Mouse (Mus musculus) kidney, adult 2 months (tissue): ENCODE results near the gene Limch1. TPM values are rescaled to one million over a fixed set of nuclear protein-coding genes. Genes with fewer than 3 reads are reported as not detected.

Experiments used
- DNase-seq: peaks from one replicate; pipeline ENCODE4 v3.0.0; 2021
- H3K27ac ChIP-seq: fragments of 200-500 bp; 2 replicates; pipeline ENCODE4 v1.5.1; 2012; ENCODE audit warnings: low read depth, low read length, control low read depth, inconsistent platforms; ENCODE audit not compliant: insufficient read depth
- H3K27me3 ChIP-seq: fragments of 200-500 bp; replicated peaks from 2 replicates; pipeline ENCODE4 v1.6.1; 2012; ENCODE audit warnings: mild to moderate bottlenecking, moderate library complexity, low read length, inconsistent platforms; ENCODE audit not compliant: control insufficient read depth, insufficient read depth
- H3K36me3 ChIP-seq: fragments of 200-500 bp; 2 replicates; pipeline ENCODE4 v1.6.1; 2012; ENCODE audit warnings: mild to moderate bottlenecking, moderate library complexity, low read length, inconsistent platforms; ENCODE audit not compliant: control insufficient read depth, insufficient read depth
- H3K4me1 ChIP-seq: fragments of 200-500 bp; 2 replicates; pipeline ENCODE4 v1.6.1; 2011; ENCODE audit warnings: low read length; ENCODE audit not compliant: control insufficient read depth, insufficient read depth
- H3K4me3 ChIP-seq: fragments of 200-500 bp; 2 replicates; pipeline ENCODE4 v1.5.1; 2011; ENCODE audit warnings: mild to moderate bottlenecking, low read depth, low read length, control low read depth; ENCODE audit not compliant: insufficient read depth
- CTCF ChIP-seq: fragments of 200-500 bp; conservative IDR thresholded peaks from 2 replicates; pipeline ENCODE4 v1.5.1; 2011; ENCODE audit warnings: low read depth, mild to moderate bottlenecking, control low read depth, low read length, moderate library complexity, mixed read lengths; ENCODE audit not compliant: insufficient read depth, insufficient read length
- POLR2A ChIP-seq: fragments of 200-500 bp; IDR thresholded peaks from one replicate; pipeline ENCODE4 v1.6.1; 2011; ENCODE audit warnings: low read depth, low read length, control low read depth
- WGBS: fragments of 180-500 bp; shearing (Covaris S2); methylation state at CpG from one replicate; pipeline ENCODE4 v1.1.7; 2018; 5-methylcytosine and 5-hydroxymethylcytosine counted together
- polyA plus RNA-seq: library from polyadenylated mRNA; depleted of rRNA; stranded (reverse); fragments of >200 nt; gene quantifications from 2 replicates; pipeline ENCODE4 v1.2.3, GENCODE M21; 2012

The Limch1 gene
- polyA plus RNA-seq, 1 experiment, result 27.0 TPM

DNA sequence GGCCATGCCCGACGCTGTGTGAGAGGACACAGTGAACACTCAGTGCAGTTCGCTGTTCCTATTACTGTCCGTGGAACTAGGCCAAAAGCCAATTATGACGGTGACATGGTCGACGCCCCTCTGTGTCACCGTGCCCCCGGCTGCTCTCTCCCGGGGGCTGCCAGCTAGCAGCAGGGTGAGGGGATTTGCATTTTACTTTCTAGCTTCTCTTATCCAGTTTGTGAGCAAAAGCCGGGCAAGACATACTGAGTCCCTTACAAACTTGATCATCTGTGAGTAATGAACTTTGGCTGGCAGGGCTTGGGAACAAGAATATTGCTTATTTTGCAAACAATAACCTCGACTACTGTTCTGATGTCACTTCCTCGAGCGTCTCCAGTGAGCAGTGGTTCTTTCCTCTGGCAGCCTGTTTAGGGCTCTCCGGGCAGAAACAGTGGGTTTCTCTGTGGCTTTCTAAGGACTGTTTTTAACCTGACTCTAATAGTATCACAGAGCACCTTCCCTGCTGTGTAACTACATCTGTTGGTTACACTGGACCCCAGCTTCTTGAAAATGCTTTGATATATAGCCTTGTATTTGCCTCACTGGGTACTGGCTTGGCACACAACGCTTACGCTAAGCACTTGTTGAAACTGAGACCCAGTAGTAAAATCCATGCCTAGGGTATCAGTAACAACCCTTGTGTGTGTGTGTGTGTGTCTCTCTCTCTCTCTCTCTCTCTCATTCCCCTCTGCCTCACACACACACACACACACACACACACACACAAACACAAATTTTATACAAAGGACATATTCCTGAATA, 115.8 kb downstream of the Limch1 start:
- peak; percentile 46 for DNase-seq

DNA sequence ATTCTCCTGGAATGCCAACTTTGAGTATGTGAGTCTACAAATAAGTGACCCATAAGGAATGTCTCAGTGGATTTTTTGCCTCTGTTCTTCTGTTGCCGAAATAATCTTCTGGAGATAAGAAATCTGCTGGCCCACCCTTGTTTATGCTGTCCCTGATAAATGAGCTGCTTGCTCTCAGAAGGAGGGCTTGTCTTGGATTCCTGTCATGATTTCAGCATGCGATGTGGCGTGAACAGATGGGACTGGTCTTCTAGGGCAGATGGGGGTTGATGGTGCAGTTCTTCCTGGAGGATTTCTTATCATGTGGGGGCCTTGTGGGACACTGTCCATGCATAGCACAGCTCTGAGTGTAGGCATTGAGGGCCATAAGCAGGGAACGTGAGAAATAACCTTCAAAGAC, 116.5 kb downstream of the Limch1 start:
- no peaks in the 10 kb centered on the region for H3K27me3 ChIP-seq
- H3K36me3 ChIP-seq, result no peaks in the 10 kb centered on the region
- H3K4me3 ChIP-seq, result no peak overlapping the region
- H3K27ac ChIP-seq, result no peak overlapping the region
- TF ChIP-seq POLR2A (no peak), CTCF (no peak)
- H3K4me1 ChIP-seq, result peaks cover 11% of the 10 kb centered on the region; the same call in 1 of the 2 replicates
- no peak for DNase-seq
- WGBS, result 61% methylated on average over 4 of the region's 4 CpGs

More for the DNA sequence above, 115.8 kb downstream of the Limch1 start:
- Histone ChIP-seq H3K4me1 (peaks cover 16% of the 10 kb centered on the region), H3K4me3 (no peak overlapping the region), H3K27me3 (no peaks in the 10 kb centered on the region), H3K27ac (peak overlapping the region; percentile 53; the same call in 1 of the 2 replicates), H3K36me3 (no peaks in the 10 kb centered on the region)
- 32% methylated on average over 17 of the region's 17 CpGs for WGBS
- no peak for TF ChIP-seq CTCF
- TF ChIP-seq POLR2A, result no peak

DNA sequence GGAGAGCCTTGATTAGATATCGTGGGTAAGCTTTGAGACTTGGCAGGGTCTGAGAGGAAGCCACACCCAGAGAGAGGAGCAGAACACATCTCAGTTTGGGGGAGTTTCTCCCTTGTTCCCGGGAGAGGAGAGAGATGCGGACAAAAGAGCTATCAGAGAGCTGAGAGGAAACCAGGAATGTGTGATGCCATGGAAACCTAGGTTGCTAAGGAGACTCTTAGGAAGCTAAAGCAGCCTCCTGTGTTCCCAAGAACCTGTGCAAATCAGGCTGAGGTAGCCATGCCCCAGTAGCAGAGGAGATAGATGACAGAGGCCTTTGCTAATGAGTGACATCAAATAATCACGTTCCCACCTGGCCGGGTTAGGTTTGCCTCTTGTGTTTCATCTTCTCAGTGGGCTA, 119.6 kb downstream of the Limch1 start:
- no peaks in the 10 kb centered on the region for H3K36me3 ChIP-seq
- no peaks in the 10 kb centered on the region for H3K27me3 ChIP-seq
- WGBS, result 73% methylated on average over 5 of the region's 5 CpGs
- no peak for DNase-seq
- H3K27ac ChIP-seq, result no peak overlapping the region
- H3K4me1 ChIP-seq, result peaks cover 6% of the 10 kb centered on the region; the same call in 1 of the 2 replicates
- H3K4me3 ChIP-seq, result no peak overlapping the region
- no peak for TF ChIP-seq CTCF
- no peak for TF ChIP-seq POLR2A

DNA sequence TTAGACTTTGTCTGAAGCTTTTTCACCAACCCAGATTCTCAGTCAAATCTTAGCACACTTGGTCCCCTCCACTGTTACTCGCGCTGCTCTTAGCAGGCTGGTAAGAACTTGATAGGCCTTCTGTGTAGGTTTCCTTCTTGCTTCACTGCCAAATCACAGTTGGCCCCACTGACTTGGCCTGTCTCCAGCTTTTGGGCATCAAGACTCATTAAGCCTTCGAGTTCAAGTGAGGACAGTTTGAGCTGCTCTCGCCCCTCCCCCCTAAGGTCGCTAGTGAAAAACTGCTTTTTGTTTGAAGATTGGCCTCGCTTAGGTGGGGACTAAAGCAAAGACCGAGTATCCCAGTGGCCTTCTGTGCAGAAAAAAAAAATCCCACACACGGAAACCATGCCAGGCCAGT, 120.4 kb downstream of the Limch1 start:
- TF ChIP-seq POLR2A (no peak), CTCF (no peak)
- H3K4me3 ChIP-seq, result no peak overlapping the region
- no peaks in the 10 kb centered on the region for H3K36me3 ChIP-seq
- WGBS, result 46% methylated on average over 8 of the region's 8 CpGs
- H3K27me3 ChIP-seq, result no peaks in the 10 kb centered on the region
- peaks cover 5% of the 10 kb centered on the region; the same call in 1 of the 2 replicates for H3K4me1 ChIP-seq
- no peak overlapping the region for H3K27ac ChIP-seq
- DNase-seq, result peak; percentile 67

DNA sequence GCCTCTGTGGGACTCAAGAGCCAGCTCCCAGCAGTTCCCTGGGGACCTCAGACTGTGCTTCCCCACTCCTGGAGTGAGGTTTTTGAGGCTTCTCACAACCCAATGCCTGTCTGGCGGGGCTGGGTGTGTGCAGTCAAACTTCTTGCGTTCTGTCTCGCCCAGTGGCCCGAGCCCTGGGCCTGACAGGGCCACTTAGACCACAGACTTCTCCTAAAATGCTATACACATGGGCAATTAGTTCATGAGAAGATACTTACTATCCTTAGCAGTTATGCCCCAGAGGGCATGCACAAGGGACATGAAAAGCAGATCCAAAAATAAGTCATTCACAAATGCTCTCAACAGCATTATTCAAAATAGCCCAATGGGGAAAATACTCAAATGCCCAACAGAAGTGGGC, 123.9 kb downstream of the Limch1 start:
- Histone ChIP-seq H3K27ac (no peak overlapping the region), H3K36me3 (no peaks in the 10 kb centered on the region), H3K27me3 (no peaks in the 10 kb centered on the region), H3K4me3 (no peak overlapping the region), H3K4me1 (0 out of 2 replicates have a peak, but pooled peaks cover 3% of the 10 kb centered on the region)
- 95% methylated on average over 4 of the region's 4 CpGs for WGBS
- DNase-seq, result no peak
- no peak for TF ChIP-seq POLR2A
- no peak for TF ChIP-seq CTCF

DNA sequence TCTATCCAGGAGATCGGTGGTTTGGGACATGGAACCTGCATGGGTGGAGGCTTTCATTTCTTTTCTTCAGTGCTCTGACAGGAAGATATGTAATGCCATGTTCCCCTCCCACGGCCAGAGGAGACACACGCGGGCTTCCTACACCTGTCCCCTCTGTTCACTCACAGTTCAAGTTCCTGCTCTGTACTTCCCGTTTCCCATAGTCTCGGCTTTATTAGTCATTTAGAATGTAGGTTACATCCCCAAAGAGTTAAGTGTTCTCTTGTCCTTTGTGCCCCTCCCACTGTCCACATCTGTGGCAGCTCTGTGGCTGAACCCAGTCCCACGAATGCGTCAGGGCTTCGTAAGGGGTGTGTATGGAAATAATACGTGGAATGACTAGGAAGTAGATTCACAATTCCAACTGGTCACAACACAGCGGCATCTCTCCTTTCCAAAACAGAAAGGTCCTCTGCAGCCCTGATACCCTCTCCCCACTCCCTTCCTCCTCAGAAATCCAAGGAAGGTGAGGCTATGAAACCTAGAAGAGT, 126.0 kb downstream of the Limch1 start:
- Histone ChIP-seq H3K4me1 (0 out of 2 replicates have a peak, but pooled peaks cover 4% of the 10 kb centered on the region), H3K36me3 (no peaks in the 10 kb centered on the region), H3K4me3 (no peak overlapping the region), H3K27ac (no peak overlapping the region), H3K27me3 (no peaks in the 10 kb centered on the region)
- no peak for TF ChIP-seq POLR2A
- no peak for TF ChIP-seq CTCF
- DNase-seq, result no peak
- 85% methylated on average over 11 of the region's 11 CpGs for WGBS

DNA sequence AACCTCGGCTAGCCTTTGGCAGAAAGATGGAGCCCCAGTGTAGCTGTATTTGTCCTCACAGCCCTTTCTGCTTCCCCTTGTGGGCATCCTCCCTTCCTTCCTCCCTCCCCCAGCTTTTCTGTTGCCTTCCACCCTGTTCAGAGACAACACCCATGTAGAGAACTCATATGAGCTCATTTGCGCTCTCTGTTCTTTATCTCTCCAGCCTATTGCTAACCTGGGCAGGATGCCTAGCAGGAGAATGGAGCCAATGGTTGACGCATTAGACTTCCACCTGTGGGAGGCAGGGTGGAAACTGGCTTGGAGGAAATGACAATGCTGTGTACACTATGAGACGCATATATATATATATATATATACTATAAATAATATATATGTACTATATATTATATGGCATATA, 126.4 kb downstream of the Limch1 start:
- no peak for DNase-seq
- no peaks in the 10 kb centered on the region for H3K36me3 ChIP-seq
- H3K4me3 ChIP-seq, result no peak overlapping the region
- no peaks in the 10 kb centered on the region for H3K27me3 ChIP-seq
- H3K27ac ChIP-seq, result no peak overlapping the region
- 0 out of 2 replicates have a peak, but pooled peaks cover 4% of the 10 kb centered on the region for H3K4me1 ChIP-seq
- TF ChIP-seq CTCF (no peak), POLR2A (no peak)
- WGBS, result 90% methylated on average over 4 of the region's 4 CpGs
